Mouse (Mus musculus) thymus, postnatal 25 days (tissue): ENCODE results near the gene Nedd8.

Experiments
- DNase-seq: peaks from one replicate; pipeline ENCODE4 v3.0.0; 2022

Nedd8 gene

GRCm38 (mm10) chr14:55671833-55672740 lies at the start of gene Nedd8, which contains the start of gene Gmpr2:
TSS of gene Nedd8 (minus strand) at chr14:55672124.
TSS of gene Gmpr2 (plus strand) at chr14:55671941.
- peak; percentile 88 for DNase-seq

DNA sequence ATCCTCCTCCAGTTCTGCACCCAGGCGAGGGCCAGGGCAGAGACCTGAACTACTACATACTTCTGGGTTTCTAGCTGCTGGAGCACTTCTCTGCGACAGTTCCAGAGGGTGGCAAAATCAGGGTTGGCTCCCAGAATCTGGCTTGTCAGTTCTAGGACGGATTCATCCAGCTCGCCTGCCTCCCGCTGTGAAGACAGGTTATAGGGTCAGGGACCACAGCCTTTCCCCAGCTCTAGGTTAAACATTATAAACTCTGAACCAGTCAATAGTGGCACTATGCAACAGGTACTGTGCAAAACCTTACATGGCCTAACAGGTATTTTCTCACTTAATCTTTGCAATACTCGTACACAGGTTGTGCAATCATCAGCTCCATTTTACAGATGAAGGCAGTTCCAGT lies 49.2 kb upstream of the Nedd8 start:
- DNase-seq: no peak

DNA sequence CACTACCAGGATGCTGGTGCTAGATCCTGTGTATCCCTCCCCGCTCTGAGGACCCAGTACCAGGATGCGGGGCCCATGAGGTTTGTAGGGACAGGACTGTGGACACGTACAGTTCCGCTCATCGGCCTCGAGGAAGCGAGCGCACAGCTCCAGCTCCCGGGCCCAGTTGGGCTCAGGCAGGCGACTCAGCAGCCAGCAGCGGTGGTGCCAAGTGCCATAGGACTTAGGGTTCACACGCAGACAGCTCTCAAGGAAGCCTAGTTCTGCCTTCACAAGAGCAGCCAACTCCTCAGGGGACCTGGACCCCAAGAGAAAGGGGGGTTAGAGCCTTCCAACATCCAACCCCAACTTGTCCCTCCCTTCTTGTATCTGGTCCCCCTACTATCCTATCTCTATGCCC lies 48.7 kb upstream of the Nedd8 start:
- DNase-seq: no peak

DNA sequence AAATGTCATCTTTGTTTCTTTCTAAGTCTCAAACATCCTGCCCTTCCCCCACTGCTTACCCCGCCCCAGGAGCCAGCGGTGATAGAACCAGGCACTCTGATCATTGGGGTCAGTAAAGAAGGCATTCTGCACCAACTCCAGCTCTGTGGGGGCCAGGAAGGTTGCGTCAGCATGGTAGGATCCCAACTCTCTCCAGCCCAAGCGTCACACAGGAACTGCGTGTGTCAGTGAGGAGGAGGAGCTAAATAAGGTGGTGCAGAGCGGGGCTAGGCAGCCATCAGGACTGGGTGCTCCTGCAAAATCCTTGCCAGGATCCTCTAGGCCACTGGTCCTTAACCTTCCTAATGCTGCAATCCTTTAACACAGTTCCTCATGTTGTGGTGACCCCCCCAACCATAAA lies 47.8 kb upstream of the Nedd8 start:
- no peak for DNase-seq

DNA sequence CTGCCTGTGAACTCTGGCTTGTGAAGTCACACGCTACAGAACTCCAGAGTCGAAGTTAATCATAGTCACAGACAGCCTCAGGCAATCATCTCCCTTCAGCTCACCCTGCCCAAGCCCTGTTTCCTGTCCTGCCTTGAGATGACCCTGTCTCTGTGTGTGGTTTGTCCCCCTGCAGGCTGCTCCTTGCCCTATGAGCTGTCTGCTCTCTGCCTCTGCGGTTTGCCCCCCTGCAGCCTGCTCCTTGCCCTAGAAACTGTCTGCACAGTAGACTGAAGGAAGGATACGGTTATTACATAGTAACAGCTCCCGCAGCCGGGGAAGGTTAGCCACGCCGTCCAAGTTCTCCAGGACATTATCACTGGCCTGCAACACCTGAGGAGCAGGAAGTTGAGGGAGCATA lies 45.0 kb upstream of the Nedd8 start:
- no peak for DNase-seq

DNA sequence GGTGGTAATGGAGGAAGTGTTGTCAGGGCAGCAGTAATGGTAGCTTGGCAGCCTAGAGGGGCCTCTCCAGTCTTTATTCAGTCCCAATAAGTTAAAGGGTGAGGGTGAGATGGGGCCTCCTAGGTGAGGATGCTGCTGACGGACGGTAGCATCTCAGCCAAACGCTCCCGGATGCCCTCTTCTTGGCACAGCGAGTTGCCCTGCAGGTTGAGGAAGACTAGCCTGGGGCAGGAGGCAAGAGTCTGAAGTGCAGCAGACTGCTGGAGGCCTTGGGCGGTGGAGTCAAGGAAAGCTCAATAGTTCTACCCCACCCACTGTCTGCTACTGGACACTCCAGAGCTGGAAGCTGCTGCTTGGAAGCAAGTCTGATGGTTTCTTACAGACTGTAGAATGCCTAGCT lies 44.3 kb upstream of the Nedd8 start:
- no peak for DNase-seq

DNA sequence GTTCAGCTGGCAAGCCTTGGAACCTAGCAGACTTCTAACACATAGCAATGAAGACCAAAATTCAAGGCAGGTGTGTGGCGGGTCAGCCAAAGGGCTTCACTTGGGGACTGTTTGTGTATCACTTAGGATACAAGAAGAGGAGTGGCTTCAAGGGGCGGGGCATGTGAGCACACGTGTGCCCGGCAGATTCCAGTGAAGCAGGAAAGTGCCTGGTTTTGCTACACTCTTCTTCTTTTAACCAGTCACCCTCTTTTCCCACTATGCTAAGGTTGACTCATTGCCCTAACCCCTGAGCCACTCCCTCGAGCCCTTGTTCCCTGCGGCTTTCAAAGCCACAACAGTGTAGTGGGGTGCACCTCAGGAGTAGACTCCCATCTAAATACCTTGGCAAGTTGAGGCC lies 43.0 kb upstream of the Nedd8 start:
- DNase-seq: no peak

DNA sequence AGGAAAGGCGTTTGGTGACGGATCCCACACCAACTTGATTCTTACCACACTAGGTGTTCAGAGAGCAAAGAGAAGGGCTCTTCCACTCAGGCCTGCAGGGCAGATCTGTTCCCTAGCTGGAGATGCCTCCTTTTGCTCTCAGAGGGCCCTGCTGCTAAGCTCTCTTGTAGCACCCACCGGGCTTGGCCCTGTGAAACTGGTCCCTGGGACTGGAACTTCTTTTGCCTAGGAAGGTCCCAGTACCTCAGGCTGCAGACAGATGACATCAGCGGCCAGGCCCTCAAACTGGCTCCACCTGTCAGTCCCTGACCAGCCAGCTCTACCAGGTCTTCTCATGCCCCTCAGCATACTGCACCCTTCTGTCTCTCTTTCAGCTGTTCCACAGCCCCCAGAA lies 41.8 kb upstream of the Nedd8 start, which contains the start of gene Tgm1:
Gene Tgm1, minus strand, starts transcription at position 198 of the 394 bp plus-strand sequence.
- no peak for DNase-seq

GRCm38 (mm10) chr14:55713007-55713728 lies 41.2 kb upstream of the Nedd8 start:
- no peak for DNase-seq

- DNase-seq: no peak
Observed at GRCm38 (mm10) chr14:55711786-55712185, 39.9 kb upstream of the Nedd8 start.

DNA sequence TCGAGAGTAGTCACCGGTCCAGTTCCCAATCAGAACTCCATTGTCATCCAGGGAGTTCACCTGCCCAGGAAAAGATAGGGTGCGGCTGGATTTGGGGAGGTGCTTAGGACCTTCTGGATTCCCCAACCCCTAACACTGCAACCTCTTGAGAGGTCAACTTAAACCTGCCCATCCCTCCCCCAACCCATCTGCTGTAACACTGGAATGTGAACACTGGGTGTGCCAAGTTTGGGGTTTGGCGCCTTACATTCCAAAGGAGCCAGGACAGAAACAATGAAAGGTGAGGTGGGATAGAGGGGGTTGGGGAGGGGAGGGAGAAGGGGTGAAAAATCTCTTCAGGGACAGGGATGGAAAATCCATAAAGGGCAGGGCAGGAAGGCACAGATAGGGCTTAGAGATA lies 37.6 kb upstream of the Nedd8 start:
- no peak for DNase-seq

GRCm38 (mm10) chr14:55707397-55707796 lies 35.5 kb upstream of the Nedd8 start:
- no peak for DNase-seq

- no peak for DNase-seq
Observed at GRCm38 (mm10) chr14:55706051-55706600, 34.2 kb upstream of the Nedd8 start.

DNA sequence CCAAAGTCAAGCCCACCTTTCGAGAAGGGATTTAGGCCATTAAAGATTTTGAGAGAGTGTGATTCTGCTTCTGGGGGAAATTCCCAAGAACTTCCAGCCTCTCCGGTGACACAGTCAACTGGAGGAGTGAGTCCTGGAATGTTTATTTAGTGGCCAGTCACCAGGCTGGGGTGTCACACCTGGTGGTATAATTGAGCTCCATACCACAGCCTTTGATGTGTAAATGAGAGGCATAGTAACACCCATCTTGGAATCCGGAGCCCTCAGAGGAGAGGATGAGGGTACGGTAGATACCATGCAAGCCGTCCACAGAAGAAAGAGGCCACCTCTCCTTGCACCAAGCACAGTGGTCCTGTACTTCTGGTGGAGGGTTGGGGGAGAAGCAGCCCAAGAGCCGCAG lies 30.8 kb upstream of the Nedd8 start:
- no peak for DNase-seq

- DNase-seq: no peak
Observed at GRCm38 (mm10) chr14:55701131-55701530, 29.2 kb upstream of the Nedd8 start.

DNA sequence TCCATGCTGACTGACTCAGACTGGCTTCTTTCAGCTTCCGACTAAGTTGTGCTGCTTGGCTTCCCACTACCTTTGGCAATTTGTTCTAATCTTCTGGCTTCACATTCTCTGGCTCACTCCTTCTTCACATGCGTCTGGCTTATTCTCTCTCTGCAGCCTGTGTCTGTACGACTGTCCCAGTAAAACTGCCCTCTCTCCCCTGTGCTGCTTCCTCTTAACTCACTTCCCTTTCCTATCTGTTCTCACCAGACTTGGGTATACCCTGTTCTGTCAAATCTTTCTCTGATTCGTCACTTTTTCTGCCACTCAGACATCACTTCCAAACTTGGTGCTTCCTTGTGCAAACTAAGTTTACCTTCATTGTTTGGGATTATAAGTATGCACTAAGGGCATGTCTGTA lies 25.3 kb upstream of the Nedd8 start:
- DNase-seq: no peak

DNA sequence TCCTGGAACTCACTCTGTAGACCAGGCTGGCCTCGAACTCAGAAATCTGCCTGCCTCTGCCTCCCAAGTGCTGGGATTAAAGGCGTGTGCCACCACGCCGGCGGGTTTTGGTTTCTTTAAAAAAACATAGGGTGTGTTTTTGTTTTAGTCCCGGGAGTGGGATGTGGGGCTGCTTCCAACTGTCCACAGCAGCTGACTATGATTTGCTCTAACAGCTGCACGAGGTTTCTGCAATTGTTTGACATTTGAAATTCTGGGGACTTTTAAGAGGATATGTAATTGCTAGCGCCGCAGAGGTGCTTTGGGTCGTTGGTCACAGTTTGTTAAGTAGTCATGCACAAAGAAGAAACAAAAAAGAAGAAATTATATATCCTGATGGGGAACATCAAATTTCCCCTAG lies 17.5 kb upstream of the Nedd8 start:
- DNase-seq: no peak

- no peak for DNase-seq
Observed at GRCm38 (mm10) chr14:55682118-55682493, 10.2 kb upstream of the Nedd8 start.

DNA sequence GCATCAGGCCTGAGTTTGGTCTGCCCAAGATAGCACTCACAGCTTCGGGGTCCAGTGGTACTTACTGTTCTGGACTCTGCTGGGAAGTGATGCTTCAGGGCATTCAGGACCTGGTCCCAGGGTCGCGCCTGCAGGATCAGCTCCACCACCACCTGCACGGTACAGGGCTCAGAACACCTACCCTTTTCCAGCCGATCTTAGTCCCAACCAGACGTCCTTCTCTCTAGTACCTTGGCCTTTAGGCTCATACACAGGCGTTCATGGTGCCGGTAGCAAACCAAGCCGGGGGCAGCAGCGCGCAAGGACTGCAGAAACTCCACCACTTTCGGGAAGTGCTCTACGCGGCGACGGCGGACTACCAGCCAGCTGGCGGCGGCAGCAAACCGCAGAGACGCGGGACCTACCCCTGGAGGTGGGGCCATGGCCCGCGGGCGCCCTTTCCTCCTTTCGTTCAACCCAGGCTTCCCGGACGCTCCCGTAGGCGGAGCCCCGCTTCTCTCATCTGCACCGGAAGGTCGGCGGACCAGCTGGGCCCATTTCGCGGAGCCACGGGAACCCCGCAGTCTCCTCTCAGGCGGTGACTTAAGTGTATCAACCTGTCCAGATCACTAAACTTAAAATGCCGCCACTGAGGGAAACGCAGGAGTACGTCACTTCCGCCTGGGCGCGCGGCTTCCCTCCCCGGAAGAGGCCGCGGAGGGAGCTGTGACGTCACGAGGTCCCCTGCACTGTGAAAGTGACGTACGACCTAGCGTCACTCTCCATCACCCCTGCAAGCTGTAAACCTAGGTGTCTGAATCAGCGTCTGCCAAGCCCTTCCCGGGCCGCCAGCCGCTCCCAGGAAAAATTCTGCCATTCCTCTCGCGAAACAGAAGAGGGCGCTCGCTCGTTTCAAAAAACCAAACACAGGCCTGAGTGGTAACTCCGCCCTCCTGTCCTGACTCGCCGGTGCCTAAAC lies 9.5 kb upstream of the Nedd8 start, which contains the start of gene Tinf2:
Gene Tinf2, minus strand, starts transcription at position 661 of the 958 bp plus-strand sequence.
- DNase-seq: peak; percentile 94

DNA sequence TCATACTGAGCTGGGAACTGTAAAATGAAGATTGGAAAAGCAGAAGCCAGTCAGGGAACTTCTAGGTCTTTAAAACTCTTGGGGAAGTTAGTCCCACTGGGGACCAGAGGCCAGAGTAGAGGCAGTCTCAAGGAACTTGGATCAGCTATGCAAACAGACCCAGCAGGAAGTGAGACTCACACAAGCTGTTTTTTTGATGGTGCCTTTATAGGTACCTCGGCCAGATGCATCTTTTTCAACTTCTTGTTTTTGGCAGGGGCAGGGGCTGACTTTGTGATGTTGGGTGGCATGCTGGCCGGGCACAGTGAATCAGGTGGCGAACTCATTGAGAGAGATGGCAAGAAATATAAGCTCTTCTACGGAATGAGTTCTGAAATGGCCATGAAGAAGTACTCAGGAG lies 5.7 kb upstream of the Nedd8 start:
- DNase-seq: no peak

DNA sequence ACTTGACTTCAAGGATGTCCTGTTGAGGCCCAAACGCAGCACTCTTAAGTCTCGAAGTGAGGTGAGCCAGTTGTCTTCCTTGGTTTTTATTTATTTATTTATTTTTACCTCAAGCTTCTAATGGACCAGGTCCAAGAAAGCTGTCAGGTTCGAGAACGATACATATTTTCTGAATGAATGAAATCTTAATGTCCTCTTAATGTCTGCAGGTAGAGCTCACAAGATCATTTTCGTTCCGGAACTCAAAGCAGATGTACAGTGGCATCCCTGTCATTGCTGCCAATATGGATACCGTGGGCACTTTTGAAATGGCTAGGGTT lies 777 bp upstream of the Nedd8 start:
- DNase-seq: no peak

DNA sequence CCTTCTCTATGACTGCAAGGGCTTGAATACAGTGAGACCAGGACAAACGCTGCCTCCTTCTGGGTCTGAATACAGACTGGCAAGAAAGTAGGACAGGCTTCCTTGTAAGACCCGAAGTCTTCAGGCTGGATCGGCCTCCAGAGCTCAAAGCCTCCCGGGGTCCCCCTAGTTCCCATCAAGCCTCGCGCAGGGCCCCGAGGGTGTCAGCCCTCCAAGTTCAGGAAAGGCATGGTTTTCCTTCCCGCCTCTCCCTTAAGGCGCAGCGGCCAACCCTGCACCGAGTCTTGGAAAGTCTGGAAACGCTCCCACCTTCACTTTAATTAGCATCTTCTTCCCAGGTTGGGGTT lies 465 bp downstream of the Nedd8 start:
- no peak for DNase-seq

DNA sequence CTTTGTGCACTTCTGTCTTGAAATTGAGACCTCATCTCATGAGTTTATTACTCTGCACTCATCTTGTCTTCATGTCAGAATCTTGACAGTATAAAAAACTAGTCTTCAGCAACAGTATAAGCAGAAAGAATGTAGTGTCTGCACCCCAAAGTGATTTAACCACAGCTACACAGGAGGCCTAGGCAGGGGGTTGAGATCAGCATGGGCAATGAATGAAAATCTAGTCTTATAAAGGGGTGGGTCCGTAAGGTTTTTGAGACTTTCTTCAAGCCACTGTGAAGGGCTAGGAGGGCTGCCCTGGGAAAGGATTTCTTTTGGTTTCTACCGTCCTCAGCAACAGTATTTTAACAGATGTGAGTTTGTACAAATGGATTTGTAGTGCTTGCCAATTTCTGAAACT lies 11.3 kb downstream of the Nedd8 start:
- no peak for DNase-seq
